Mouse (Mus musculus): ENCODE measurements at regions not wholly inside any gene's neighbourhood (a gene's known extent, or its start where the extent isn't known, plus 50 kb on each side); places are given as distances from the start of the nearest gene placed in this dataset.

DNA sequence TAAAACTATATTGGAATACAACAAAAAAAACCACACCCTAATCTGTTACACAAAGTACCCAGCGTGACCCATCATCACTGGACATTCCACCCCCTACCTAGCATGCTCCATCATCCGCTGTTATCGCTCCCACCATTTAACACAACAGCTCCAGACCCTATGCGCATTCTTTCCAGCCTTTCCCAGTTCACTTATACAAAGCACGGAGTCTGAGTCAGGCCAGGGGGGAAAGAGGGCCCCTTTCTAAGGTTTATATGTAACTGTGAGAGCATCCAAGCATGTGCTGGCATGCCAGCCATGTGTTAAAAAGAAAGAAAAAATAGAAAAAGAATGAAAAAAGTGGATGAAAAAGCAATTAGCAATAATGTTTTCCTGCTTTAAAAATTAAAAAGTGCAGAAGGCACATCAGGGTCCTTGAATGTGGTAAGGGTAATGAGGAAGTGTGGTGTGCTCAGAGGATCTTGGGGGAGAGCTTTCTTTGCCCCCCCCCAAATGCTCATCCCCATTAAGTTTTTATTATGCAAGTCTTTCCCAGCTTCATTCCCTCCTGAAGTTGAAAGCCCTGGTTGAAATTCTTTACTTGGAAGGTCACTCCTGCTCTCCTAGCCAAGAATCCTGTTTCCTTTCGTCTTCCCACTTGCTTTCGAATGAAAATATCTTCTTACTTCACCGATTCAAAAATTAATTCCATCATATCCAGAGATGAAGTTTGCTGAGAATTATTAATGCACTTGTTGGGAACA lies 180.7 kb upstream of the Cited2 start:
- Histone ChIP-seq H3K4me2 (no peak overlapping the region), H3K9me3 (no peaks in the 10 kb centered on the region), H3K27me3 (no peaks in the 10 kb centered on the region), H3K36me3 (replicated peaks) (no peaks in the 10 kb centered on the region), H3K4me3 (replicated peaks) (no peak overlapping the region), H3K9ac (no peak overlapping the region), H3K27ac (no peak overlapping the region), H3K4me1 (no peaks in the 10 kb centered on the region)
- WGBS: 82% methylated on average over 8 of the region's 8 CpGs
- no peak for ATAC-seq (ENCODE audit: low FRiP score)

DNA sequence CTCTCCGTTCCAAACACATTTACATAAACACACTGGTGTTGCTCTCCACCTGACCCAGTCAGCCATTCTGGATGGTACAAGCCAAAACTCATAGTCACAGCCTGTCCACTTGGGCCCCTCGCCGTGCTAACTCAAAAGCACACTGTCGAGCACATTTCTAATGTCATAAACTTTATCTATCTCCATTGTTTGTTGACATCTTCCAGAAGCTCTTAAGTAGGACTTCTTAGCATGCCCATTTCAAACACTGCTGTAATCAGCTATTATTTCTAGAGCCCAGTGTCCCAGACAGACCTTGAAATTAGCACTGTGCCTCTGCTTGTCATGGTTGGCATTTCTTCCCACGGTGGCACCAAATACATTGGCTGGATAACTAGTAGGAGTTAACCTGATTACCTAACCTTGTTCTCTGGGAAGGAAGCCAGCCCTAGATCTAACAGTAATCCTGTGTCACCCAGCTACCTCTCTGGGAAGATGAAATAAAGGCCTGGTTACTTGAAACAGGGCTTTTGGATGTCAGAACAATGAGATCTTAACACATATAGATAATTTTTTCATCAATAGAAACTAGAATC lies 180.1 kb upstream of the Cited2 start:
- 86% methylated on average over 5 of the region's 5 CpGs for WGBS

DNA sequence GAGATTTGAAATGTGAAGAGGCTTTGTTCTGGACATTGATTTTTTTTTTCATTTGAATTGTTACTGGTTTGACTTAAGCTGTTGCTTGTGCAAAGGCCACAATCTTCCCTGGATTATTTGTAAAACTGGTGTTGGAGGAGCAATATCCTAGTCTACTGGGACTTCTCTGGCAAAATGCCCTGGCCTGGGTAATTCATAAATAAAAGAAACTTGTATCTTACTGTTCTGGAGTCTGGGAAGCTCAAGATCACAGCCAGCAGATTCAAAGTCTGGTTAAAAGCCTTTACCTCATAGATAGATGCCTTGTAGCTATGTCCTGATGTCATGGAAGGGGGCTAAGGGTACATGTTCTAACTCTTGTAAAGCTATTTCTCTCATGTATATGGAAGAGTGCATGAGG lies 177.7 kb upstream of the Cited2 start:
- Histone ChIP-seq H3K27ac (no peak overlapping the region), H3K9me3 (no peaks in the 10 kb centered on the region)
- ATAC-seq (ENCODE audit: low FRiP score): no peak

More for the DNA sequence above, 180.1 kb upstream of the Cited2 start:
- Histone ChIP-seq H3K36me3 (replicated peaks) (no peaks in the 10 kb centered on the region), H3K9ac (no peak overlapping the region), H3K4me2 (no peak overlapping the region), H3K27ac (no peak overlapping the region), H3K9me3 (no peaks in the 10 kb centered on the region), H3K4me1 (no peaks in the 10 kb centered on the region), H3K4me3 (replicated peaks) (no peak overlapping the region), H3K27me3 (no peaks in the 10 kb centered on the region)
- no peak for ATAC-seq (ENCODE audit: low FRiP score)

DNA sequence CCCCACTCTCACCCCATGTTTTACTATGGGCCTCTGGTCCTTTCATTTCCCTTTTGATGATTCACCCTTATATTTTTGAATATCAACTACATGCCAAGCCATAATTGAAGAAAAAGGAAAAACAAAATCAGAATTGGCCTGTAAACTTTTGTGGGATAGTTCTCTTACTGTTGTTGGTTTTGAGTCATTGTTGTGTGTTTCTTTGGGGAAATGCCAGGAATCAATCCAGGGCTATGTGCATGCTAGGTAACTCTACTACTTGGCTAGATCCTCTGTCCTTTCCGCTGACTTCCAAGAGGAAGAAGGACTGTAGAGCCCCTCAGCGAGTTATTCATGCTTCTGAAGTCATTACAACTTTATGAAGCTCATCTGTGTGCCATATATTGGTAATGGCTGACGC lies 175.0 kb upstream of the Cited2 start:
- WGBS: 89% methylated on average over 3 of the region's 3 CpGs
- no peaks in the 10 kb centered on the region for H3K9me3 ChIP-seq

More for the DNA sequence above, 177.7 kb upstream of the Cited2 start:
- Histone ChIP-seq H3K4me1 (no peaks in the 10 kb centered on the region), H3K9ac (no peak overlapping the region), H3K36me3 (replicated peaks) (no peaks in the 10 kb centered on the region), H3K27me3 (no peaks in the 10 kb centered on the region), H3K4me2 (no peak overlapping the region), H3K4me3 (replicated peaks) (no peak overlapping the region)

DNA sequence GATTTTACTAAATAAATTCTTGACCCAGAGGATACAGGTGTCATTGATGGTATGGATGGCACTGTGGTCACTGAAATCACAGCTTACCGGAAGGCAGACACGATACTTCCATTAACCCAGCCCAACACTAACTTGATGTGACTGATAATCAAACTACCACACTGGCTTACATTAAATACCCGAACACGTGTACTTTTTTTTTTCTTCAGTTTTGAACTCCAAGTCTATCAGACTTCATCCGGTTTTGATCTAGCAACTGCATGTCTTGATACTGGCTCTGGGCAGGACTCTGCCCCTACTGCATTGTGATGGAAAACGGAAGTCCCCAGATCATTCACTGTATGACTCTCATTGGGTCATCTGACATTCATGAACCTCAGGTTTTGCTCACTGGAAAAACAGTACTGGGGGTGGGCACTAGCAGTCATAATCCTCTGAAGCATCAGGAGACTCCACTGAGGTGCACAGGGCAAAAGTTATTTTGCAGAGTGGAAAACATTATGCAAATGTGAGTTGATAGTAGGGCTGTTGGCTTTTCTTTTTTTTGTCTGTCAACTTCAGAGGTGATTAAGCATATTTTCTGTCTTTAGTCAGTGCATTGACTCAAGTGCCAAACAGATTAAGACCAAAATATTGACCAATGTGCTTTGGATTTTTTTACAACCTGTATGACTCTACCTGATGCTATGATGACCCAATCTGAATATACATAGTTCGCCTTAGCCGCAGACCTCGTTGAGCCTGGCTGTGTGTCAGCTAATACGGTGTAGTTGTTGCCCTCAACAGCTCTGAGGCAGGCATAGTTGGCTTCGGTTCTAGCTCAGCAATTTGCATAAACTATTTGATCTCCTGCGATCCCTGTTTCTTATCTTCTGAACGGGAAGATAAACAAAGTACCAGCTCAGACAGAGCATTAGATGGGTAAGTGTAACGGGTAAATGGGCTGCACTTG lies 174.1 kb upstream of the Cited2 start:
- Histone ChIP-seq H3K27me3 (no peaks in the 10 kb centered on the region), H3K27ac (no peak overlapping the region), H3K4me1 (no peaks in the 10 kb centered on the region), H3K9ac (no peak overlapping the region), H3K9me3 (no peaks in the 10 kb centered on the region), H3K36me3 (replicated peaks) (no peaks in the 10 kb centered on the region), H3K4me2 (no peak overlapping the region), H3K4me3 (replicated peaks) (no peak overlapping the region)
- 92% methylated on average over 14 of the region's 14 CpGs for WGBS
- ATAC-seq (ENCODE audit: low FRiP score): no peak

More for the DNA sequence above, 175.0 kb upstream of the Cited2 start:
- Histone ChIP-seq H3K36me3 (replicated peaks) (no peaks in the 10 kb centered on the region), H3K4me3 (replicated peaks) (no peak overlapping the region), H3K4me1 (no peaks in the 10 kb centered on the region), H3K27ac (no peak overlapping the region), H3K4me2 (no peak overlapping the region), H3K27me3 (no peaks in the 10 kb centered on the region), H3K9ac (no peak overlapping the region)
- ATAC-seq (ENCODE audit: low FRiP score): no peak

DNA sequence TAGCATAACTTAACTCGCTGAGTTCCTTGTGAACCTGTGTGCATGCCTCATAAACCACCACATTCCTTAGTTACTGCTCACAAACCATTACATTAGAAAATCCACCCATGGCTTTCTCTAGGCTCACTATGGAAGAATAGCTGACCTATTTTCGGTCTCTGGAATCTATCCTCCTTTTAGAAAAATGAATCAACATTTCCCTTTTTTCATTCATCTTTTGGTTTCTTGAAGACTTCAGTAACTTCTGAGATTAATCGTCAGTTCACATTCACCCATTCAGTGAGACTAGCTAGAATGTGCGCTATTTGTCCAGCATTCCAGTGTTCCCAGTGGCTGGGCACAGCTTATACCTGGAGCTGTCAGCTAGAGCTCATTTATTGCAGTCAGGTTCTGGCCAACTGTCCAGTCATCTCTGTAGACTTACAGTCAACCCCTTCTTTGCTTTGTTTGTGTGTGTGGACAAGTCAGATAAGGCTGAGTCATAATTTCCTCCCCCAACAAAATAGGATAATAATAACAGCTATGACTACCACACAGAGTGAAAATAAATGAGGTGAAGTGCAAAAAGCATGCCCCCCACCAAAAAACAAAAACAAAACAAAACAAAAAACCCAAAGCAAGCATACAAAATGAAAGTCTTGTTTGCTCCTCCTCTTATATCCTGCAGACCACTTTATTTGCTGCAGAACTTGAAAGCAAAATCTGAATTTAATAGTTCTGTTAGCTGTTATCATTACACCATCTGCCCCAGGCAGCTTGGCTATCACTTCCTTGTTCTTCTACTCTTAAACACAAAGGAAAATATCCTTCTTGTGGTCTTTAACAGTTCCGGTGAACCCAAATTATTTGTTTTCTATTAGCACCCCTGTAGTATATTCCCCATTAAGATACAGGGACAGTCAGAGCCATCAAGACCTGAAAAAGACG lies 173.0 kb upstream of the Cited2 start:
- Histone ChIP-seq H3K4me2 (no peak overlapping the region), H3K9ac (no peak overlapping the region), H3K4me3 (replicated peaks) (no peak overlapping the region), H3K36me3 (replicated peaks) (no peaks in the 10 kb centered on the region), H3K27ac (no peak overlapping the region), H3K9me3 (no peaks in the 10 kb centered on the region), H3K27me3 (no peaks in the 10 kb centered on the region), H3K4me1 (no peaks in the 10 kb centered on the region)
- ATAC-seq (ENCODE audit: low FRiP score): no peak
- 89% methylated on average over 6 of the region's 6 CpGs for WGBS

DNA sequence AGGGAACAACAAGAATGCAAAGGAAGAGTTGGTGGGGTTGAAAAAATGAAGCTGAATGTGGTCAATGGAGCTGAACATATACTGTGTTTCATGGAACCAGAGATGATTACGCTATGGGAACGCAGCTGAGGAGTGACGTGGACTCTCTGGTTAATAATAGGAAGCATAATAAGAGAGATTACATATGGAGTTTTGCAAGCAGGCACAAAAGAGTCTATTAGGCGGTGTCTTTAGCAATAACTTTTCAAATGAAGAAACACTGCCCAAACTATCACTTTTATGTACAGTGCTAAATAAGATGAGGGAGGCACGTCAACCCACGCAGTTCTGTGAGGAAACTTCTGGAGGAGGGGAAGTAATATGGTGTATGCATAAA lies 172.4 kb upstream of the Cited2 start:
- no peak overlapping the region for H3K27ac ChIP-seq
- no peak overlapping the region for H3K4me2 ChIP-seq
- no peaks in the 10 kb centered on the region for H3K27me3 ChIP-seq
- WGBS: 89% methylated on average over 6 of the region's 6 CpGs
- H3K9me3 ChIP-seq: no peaks in the 10 kb centered on the region
- H3K36me3 ChIP-seq (replicated peaks): no peaks in the 10 kb centered on the region
- no peak overlapping the region for H3K9ac ChIP-seq
- H3K4me1 ChIP-seq: no peaks in the 10 kb centered on the region
- ATAC-seq (ENCODE audit: low FRiP score): no peak
- no peak overlapping the region for H3K4me3 ChIP-seq (replicated peaks)

DNA sequence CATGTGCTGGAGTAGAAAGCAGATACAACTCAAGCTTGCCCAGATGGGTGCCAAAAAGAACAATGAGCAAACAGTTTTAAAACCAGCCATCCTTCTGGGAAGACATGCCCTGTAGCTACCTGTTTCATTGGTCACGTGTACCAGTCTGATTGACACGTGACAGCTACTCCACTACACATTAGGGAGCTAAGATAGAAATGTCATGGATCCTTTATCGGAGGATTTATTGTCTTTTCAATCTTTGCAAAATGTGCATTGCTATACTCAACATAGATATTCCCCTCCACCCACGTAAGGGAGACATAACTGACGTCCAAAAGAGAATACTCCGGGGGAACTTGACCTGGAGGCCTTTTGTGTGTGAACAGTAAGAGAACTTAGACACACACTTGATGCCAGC lies 171.1 kb upstream of the Cited2 start:
- Histone ChIP-seq H3K36me3 (replicated peaks) (no peaks in the 10 kb centered on the region), H3K27ac (no peak overlapping the region), H3K4me1 (no peaks in the 10 kb centered on the region), H3K9ac (no peak overlapping the region), H3K4me3 (replicated peaks) (no peak overlapping the region), H3K9me3 (no peaks in the 10 kb centered on the region), H3K27me3 (no peaks in the 10 kb centered on the region), H3K4me2 (no peak overlapping the region)
- 88% methylated on average over 6 of the region's 6 CpGs for WGBS
- ATAC-seq (ENCODE audit: low FRiP score): no peak

DNA sequence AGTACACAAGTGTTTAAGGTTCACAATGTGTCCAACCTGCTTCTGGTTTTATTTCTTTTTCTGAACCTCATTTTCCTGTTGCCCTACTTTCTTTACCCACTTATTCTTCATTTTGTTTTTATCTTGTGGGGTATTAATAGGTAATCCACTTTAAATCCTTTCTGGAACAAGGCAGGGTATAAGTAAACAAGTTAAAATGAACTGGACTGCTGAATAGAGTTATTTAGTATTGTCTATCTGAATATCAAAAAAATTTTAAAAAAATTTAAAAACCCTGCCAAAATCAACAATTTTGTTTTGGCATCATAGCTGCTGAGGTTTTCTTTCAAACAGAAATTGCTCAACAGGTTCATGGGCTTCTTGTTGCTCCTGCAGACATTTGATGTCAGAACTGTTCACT lies 170.7 kb upstream of the Cited2 start:
- no peaks in the 10 kb centered on the region for H3K36me3 ChIP-seq (replicated peaks)
- H3K4me3 ChIP-seq (replicated peaks): no peak overlapping the region
- no peak overlapping the region for H3K9ac ChIP-seq
- H3K27me3 ChIP-seq: no peaks in the 10 kb centered on the region
- no peaks in the 10 kb centered on the region for H3K4me1 ChIP-seq
- no peaks in the 10 kb centered on the region for H3K9me3 ChIP-seq
- ATAC-seq (ENCODE audit: low FRiP score): no peak
- H3K27ac ChIP-seq: no peak overlapping the region
- H3K4me2 ChIP-seq: no peak overlapping the region

DNA sequence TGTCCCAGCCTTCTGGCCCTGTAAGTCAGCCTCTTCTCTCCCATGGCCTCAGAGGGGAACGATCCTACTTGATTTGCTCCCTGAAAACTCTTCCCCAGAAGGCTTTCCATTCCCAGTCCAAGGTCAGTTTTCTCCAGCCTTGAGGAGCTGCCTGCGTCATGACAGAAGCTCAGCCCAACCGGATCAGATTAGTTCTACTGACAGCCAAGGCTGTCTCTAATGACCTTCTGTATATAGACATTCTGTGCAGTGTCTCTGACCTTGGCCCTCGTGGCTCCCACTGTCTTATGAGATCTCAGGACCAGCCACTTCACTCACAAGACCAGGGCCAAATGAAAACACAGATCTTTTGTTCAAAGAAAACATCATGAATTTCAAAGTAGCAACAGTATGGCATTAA lies 166.6 kb upstream of the Cited2 start:
- Histone ChIP-seq H3K9ac (no peak overlapping the region), H3K27me3 (no peaks in the 10 kb centered on the region), H3K4me1 (0 out of 2 replicates have a peak, but pooled peaks cover 10% of the 10 kb centered on the region), H3K9me3 (no peaks in the 10 kb centered on the region), H3K36me3 (replicated peaks) (no peaks in the 10 kb centered on the region), H3K4me2 (no peak overlapping the region), H3K27ac (no peak overlapping the region), H3K4me3 (replicated peaks) (no peak overlapping the region)
- ATAC-seq (ENCODE audit: low FRiP score): no peak
- 80% methylated on average over 4 of the region's 4 CpGs for WGBS

DNA sequence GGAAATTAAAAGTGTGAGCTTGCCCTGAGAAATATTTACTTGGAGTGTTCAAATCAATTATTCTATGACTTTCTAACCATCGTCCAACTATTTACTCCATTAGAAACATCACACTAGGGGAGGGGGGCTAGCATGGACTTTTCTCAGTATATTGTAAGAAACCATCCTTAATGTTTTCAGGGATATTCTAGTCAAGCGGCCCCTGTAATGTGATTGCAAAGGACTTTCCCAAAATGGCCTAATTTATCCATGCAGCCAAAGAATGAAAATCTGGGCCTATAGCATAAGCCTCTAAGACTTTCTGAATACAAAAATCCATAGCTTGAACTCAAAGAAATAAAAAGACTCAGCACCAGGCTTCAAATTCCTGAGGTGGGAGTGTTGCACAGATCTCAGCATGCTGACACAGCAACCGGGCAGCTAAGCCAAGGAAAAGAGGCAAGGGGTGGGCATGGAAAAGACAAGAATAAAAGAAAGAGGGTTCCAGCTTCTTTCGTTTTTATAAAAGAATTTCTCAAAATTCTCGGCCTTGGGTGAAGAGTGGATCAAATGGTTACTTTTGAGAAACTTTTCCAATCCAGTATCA lies 163.6 kb upstream of the Cited2 start:
- no peak for ATAC-seq (ENCODE audit: low FRiP score)
- Histone ChIP-seq H3K9ac (no peak overlapping the region), H3K4me2 (no peak overlapping the region), H3K4me1 (peaks cover 13% of the 10 kb centered on the region; the same call in 1 of the 2 replicates), H3K27ac (no peak overlapping the region), H3K27me3 (no peaks in the 10 kb centered on the region), H3K36me3 (replicated peaks) (no peaks in the 10 kb centered on the region), H3K4me3 (replicated peaks) (no peak overlapping the region), H3K9me3 (no peaks in the 10 kb centered on the region)
- 16% methylated on average over 5 of the region's 5 CpGs for WGBS
